Mouse (Mus musculus): ENCODE results near the gene Ufsp2. TPM values are rescaled to one million over a fixed set of nuclear protein-coding genes. Genes with fewer than 3 reads are reported as not detected.

Gene Ufsp2
- total RNA-seq (2012; rRNA removed) (45.0 and 61.7 TPM in 2 replicates), polyA plus RNA-seq (2012; ENCODE audit: insufficient read depth in 1 of 2, insufficient read length in 2 of 2, low read depth in 1 of 2, low replicate concordance in 2 of 2, missing spikeins in 1 of 2) (10 to 100 TPM in 1 of 2 experiments, not detected in 1; 58.9 TPM)

DNA sequence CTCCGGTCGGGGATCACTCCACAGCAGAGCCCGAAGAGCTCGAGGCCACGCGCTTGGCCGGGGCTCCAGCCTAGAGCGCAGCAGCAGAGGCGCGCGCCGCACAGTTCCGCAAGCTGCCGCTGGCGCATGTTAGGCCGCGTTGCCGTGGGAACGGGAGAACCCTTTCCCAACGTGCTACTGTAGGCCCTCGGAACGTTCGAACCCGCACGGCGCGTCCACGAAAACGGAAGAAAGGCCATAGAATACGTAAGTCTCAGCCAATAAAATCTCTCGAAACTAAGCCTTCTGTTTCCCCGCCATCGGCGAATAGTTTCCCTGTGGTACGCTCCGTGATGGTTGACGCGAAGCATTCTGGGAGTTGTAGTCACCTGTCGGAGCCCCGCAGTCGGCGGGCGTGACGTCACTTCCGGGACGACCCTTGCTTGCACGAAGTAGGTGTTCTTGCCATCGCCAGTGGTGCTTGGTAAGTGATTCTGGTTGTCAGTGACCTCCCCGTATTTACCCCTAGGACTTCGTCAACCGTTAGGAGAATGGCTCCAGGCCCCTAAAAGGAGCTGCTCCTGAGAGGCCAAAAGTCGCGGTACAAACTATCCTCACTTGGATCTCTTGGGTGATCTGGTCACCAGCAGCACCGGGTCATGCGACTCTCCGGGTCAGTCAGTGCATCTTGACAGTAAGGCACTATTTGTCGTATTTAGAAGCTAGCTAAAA, at the start of gene Ufsp2, which contains the start of gene 1700029J07Rik:
Gene Ufsp2 (plus strand): TSS at position 403 of the 711 bp plus-strand sequence.
Gene 1700029J07Rik (minus strand): TSS at position 127 of the 711 bp plus-strand sequence.
- peak within 1 kb of the TSS; percentile 92 for H3K27ac ChIP-seq (ENCODE audit: control insufficient read depth, low read depth, low read length)
- H3K9me3 ChIP-seq (replicated peaks; ENCODE audit: insufficient read depth, low read length): no peaks in the 10 kb centered on the region
- peaks cover 8 to 10% of the 10 kb centered on the region in 2 experiments for H3K36me3 ChIP-seq (ENCODE audit: control insufficient read depth in 1 of 2, insufficient read depth in 2 of 2, low read length in 2 of 2)
- DNase-seq (ENCODE audit: low read depth, low spot score): peak; percentile 99
- peaks cover 0 to 4% of the 10 kb centered on the region in 2 experiments; a peak in 1 of 4 replicates for H3K4me1 ChIP-seq (ENCODE audit: control insufficient read depth in 1 of 2, insufficient read depth in 2 of 2, low read length in 2 of 2)
- H3K4me3 ChIP-seq (ENCODE audit: control insufficient read depth in 1 of 2, insufficient read depth in 1 of 2, low read depth in 2 of 2, low read length in 2 of 2): peak within 1 kb of the TSS; percentile 67 to 84
- peaks cover 9% of the 10 kb centered on the region for H3K79me2 ChIP-seq (ENCODE audit: control insufficient read depth, insufficient read depth, low read length, poor library complexity)
- H3K27me3 ChIP-seq (ENCODE audit: control insufficient read depth in 1 of 2, insufficient read depth in 2 of 2, low read length in 2 of 2): no peaks in the 10 kb centered on the region
- peak within 1 kb of the TSS; percentile 82 for H3K9ac ChIP-seq (ENCODE audit: control insufficient read depth, low read depth, low read length, poor library complexity, severe bottlenecking)
- TF ChIP-seq UBTF (IDR thresholded peaks at IDR 0.05; ENCODE audit: borderline replicate concordance, insufficient read depth, low read depth, low read length): no peak
- peak; percentile 88 for TF ChIP-seq KAT2A (conservative IDR thresholded peaks at IDR 0.05; ENCODE audit: low read depth, low read length)
- TF ChIP-seq RAD21 (IDR thresholded peaks at IDR 0.05; ENCODE audit: low read depth, low read length): no peak
- TF ChIP-seq ZKSCAN1 (IDR thresholded peaks at IDR 0.05; ENCODE audit: low read depth, low read length): no peak
- no peak for TF ChIP-seq ETS1 (IDR thresholded peaks at IDR 0.05; ENCODE audit: low read depth, low read length)
- no peak for TF ChIP-seq MYB (IDR thresholded peaks at IDR 0.05; ENCODE audit: low read depth, low read length)
- TF ChIP-seq USF1 (IDR thresholded peaks at IDR 0.05; ENCODE audit: low read depth, low read length): no peak
- TF ChIP-seq POLR2AphosphoS5 (IDR thresholded peaks at IDR 0.05; ENCODE audit: borderline replicate concordance, low read depth, low read length): no peak
- no peak for TF ChIP-seq GABPA (IDR thresholded peaks at IDR 0.05; ENCODE audit: low read depth, low read length)
- TF ChIP-seq MEF2A (IDR thresholded peaks at IDR 0.05; ENCODE audit: extremely low read depth, insufficient replicate concordance, low read depth, low read length, poor library complexity, severe bottlenecking): no peak
- TF ChIP-seq SIN3A (IDR thresholded peaks at IDR 0.05; ENCODE audit: low read length): peak; percentile 97
- no peak for TF ChIP-seq GATA1 (IDR thresholded peaks at IDR 0.05; ENCODE audit: low read depth, low read length)
- TF ChIP-seq POLR2A (IDR thresholded peaks at IDR 0.05; ENCODE audit: control insufficient read depth in 1 of 2, insufficient read depth in 1 of 2, low read depth in 1 of 2, low read length in 2 of 2, poor library complexity in 1 of 2): peak; percentile 86 to 87
- TF ChIP-seq CTCF (IDR thresholded peaks at IDR 0.05 in 2 of 3, conservative IDR thresholded peaks at IDR 0.05 in 1 of 3; ENCODE audit: control insufficient read depth in 1 of 3, insufficient read depth in 1 of 3, low read depth in 2 of 3, low read length in 3 of 3, poor library complexity in 1 of 3, severe bottlenecking in 1 of 3): no peak
- no peak for TF ChIP-seq RCOR1 (IDR thresholded peaks at IDR 0.05; ENCODE audit: low read depth, low read length)
- TF ChIP-seq MXI1 (IDR thresholded peaks at IDR 0.05; ENCODE audit: low read depth, low read length): peak; percentile 98
- TF ChIP-seq TCF12 (IDR thresholded peaks at IDR 0.05; ENCODE audit: low read depth, low read length): no peak; the same call in none of the 2 replicates
- no peak; a peak in 1 of 4 replicates for TF ChIP-seq EP300 (IDR thresholded peaks at IDR 0.05; ENCODE audit: low read depth in 1 of 2, low read length in 2 of 2)
- peak; percentile 78 for TF ChIP-seq NELFE (IDR thresholded peaks at IDR 0.05; ENCODE audit: low read depth, low read length)
- TF ChIP-seq POLR2AphosphoS2 (IDR thresholded peaks at IDR 0.05; ENCODE audit: low read length): peak; percentile 34; the same call in 1 of the 2 replicates
- TF ChIP-seq CHD1 (IDR thresholded peaks at IDR 0.05; ENCODE audit: low read depth, low read length): peak; percentile 53; the same call in 1 of the 2 replicates
- TF ChIP-seq CHD2 (IDR thresholded peaks at IDR 0.05; ENCODE audit: low read length): no peak
- peak; percentile 88 for TF ChIP-seq MYC (IDR thresholded peaks at IDR 0.05; ENCODE audit: low read depth, low read length)
- TF ChIP-seq ELF1 (IDR thresholded peaks at IDR 0.05; ENCODE audit: low read depth, low read length): peak; percentile 90
- peak; percentile 72 for TF ChIP-seq E2F4 (IDR thresholded peaks at IDR 0.05; ENCODE audit: borderline replicate concordance, low read depth, low read length)
- TF ChIP-seq ZMIZ1 (IDR thresholded peaks at IDR 0.05; ENCODE audit: low read depth, low read length): no peak; the same call in 1 of the 2 replicates
- TF ChIP-seq MAFK (IDR thresholded peaks at IDR 0.05; ENCODE audit: borderline replicate concordance, low read depth, low read length): no peak
- TF ChIP-seq MAZ (IDR thresholded peaks at IDR 0.05; ENCODE audit: low read depth, low read length): no peak
- TF ChIP-seq TAL1 (IDR thresholded peaks at IDR 0.05; ENCODE audit: low read length): no peak
- TF ChIP-seq TBP (IDR thresholded peaks at IDR 0.05; ENCODE audit: low read depth, low read length): peak; percentile 70
- TF ChIP-seq USF2 (IDR thresholded peaks at IDR 0.05; ENCODE audit: borderline replicate concordance in 1 of 2, insufficient read depth in 1 of 2, low read depth in 1 of 2, low read length in 2 of 2): no peak
- TF ChIP-seq HCFC1 (IDR thresholded peaks at IDR 0.05; ENCODE audit: low read depth, low read length): peak; percentile 97
- TF ChIP-seq SMC3 (IDR thresholded peaks at IDR 0.05; ENCODE audit: low read depth, low read length): no peak
- TF ChIP-seq JUND (IDR thresholded peaks at IDR 0.05; ENCODE audit: low read depth, low read length): peak; percentile 71; the same call in 1 of the 2 replicates
- no peak for TF ChIP-seq ZNF384 (IDR thresholded peaks at IDR 0.05; ENCODE audit: low read depth, low read length)
- TF ChIP-seq MAX (IDR thresholded peaks at IDR 0.05; ENCODE audit: low read length): peak; percentile 86
